Mouse (Mus musculus) MEL-GATA-1-ER (cell line): Measurements from ENCODE around the gene Mageb5.
"Not testable (repeated sequence)": the region's sequence is repeated elsewhere in the genome, so short reads cannot be mapped to it uniquely, and the experiment has no call there.

Experiments
- DNase-seq: peaks from one replicate; pipeline ENCODE4 v3.0.0-alpha.2; 2012; ENCODE audit warnings: low read depth; ENCODE audit errors: extremely low read depth

Gene Mageb5

DNA sequence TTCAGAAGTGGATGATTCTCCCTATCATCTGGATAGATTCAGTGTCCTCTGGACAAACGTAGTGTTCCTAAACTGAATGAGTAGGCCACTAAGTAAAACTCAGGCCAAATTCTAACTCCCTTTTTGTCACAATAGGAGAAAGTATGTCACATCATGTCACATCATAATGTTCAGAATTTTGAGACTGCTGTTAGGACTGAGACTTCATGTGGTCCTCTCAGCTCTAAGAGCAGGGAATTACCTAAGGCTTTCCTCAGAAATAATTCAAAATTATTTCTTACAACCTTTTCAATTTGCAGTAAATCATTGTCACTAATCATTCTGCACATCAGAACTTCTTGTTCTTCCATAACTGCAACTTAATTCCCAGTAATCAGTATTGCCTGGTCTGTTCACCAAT is at the start of gene Mageb5:
Mageb5 (minus strand) TSS at position 101 of the 400 bp plus-strand sequence.
- DNase-seq = not testable (repeated sequence)

DNA sequence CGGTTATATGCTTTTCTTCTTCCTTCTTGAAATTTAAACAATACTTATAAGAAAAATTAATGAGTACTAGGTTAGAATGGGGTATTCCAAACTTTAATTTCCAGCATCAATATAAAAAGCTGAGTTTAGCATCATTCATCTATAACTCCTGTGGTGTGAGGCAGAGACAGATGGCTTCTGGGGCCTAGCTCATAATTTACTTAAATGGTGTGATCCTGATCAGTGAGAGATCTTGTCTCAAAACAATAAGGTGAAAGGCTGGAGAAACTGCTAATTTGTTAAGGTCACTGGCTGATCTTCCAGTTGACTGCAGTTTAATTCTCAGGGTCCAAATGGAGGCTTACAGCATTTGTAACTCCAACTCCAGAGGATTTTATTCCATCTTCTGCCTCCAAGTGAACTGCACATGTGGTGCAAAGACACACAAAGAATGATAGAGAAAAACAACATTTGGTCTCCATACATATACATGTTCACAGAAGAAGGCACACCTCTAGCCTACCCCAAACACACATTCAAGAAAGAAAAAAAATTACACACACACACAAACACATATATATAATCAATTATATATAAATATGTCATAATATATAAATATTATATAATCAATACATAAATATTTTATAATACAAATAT is 23.1 kb downstream of the Mageb5 start:
- not testable (repeated sequence) for DNase-seq
